20 mouse cellular contexts compared by ENCODE assay signal in genomic region chr11:114043530-114043929, GRCm38 (mm10). TPM values are rescaled to one million over a fixed set of nuclear protein-coding genes. Genes with fewer than 3 reads are reported as not detected.
DNase-seq lines count a peak whose midpoint lies in the region; ATAC-seq lines count a peak whose summit lies in the region.
"Had no signal": no experiment of that assay in that cellular context is flagged by ENCODE, and none has a peak within 500 bp of the region (broad histone marks: within the 10 kb centered on the region; RNA-seq: fewer than 3 reads in every experiment).

No protein-coding gene starts in this region.

- H3K36me3 ChIP-seq in forebrain, embryonic 10.5 days (replicated peaks), result 0 out of 2 replicates have a peak, but pooled peaks cover 3% of the 10 kb centered on the region
- no peaks in the 10 kb centered on the region for H3K36me3 ChIP-seq in forebrain, embryonic 13.5 days (ENCODE audit: poor library complexity, severe bottlenecking)
- H3K36me3 ChIP-seq in hindbrain, embryonic 16.5 days (ENCODE audit: control insufficient read depth, insufficient read depth, low read length), result no peaks in the 10 kb centered on the region
- no peaks in the 10 kb centered on the region for H3K36me3 ChIP-seq in hindbrain, embryonic 12.5 days
- H3K36me3 ChIP-seq: embryonic facial prominence, embryonic 15.5 days; neural tube, embryonic 13.5 days had no signal

- H3K4me3 ChIP-seq in forebrain, embryonic 10.5 days, result no peak overlapping the region
- no peak overlapping the region for H3K4me3 ChIP-seq in forebrain, embryonic 13.5 days
- no peak overlapping the region for H3K4me3 ChIP-seq in hindbrain, embryonic 16.5 days (ENCODE audit: low read length)
- H3K4me3 ChIP-seq in hindbrain, embryonic 12.5 days, result no peak overlapping the region
- H3K4me3 ChIP-seq: embryonic facial prominence, embryonic 15.5 days; midbrain, embryonic 10.5 days; neural tube, embryonic 13.5 days had no signal

- peaks cover 46% of the 10 kb centered on the region for H3K4me1 ChIP-seq in forebrain, embryonic 10.5 days
- peaks cover 24% of the 10 kb centered on the region for H3K4me1 ChIP-seq in forebrain, embryonic 13.5 days
- peaks cover 9% of the 10 kb centered on the region for H3K4me1 ChIP-seq in hindbrain, embryonic 16.5 days (ENCODE audit: control insufficient read depth, insufficient read depth, low read depth, low read length)
- peaks cover 51% of the 10 kb centered on the region for H3K4me1 ChIP-seq in hindbrain, embryonic 12.5 days

- no peak overlapping the region for H3K9ac ChIP-seq in forebrain, embryonic 13.5 days
- no peak overlapping the region for H3K9ac ChIP-seq in hindbrain, embryonic 16.5 days (ENCODE audit: low read depth, low read length)
- no peak overlapping the region for H3K9ac ChIP-seq in hindbrain, embryonic 12.5 days
- H3K9ac ChIP-seq: embryonic facial prominence, embryonic 15.5 days had no signal

- no peak for ATAC-seq in forebrain, embryonic 13.5 days
- ATAC-seq in hindbrain, embryonic 16.5 days, result peak; percentile 38; the same call in 1 of the 2 replicates
- ATAC-seq in hindbrain, embryonic 12.5 days (ENCODE audit: low FRiP score), result no peak

- H3K9me3 ChIP-seq in forebrain, embryonic 10.5 days, result peaks cover 9% of the 10 kb centered on the region; the same call in 1 of the 2 replicates
- no peaks in the 10 kb centered on the region; the same call in 1 of the 2 replicates for H3K9me3 ChIP-seq in forebrain, embryonic 13.5 days (replicated peaks)
- no peaks in the 10 kb centered on the region; the same call in 1 of the 2 replicates for H3K9me3 ChIP-seq in hindbrain, embryonic 16.5 days (ENCODE audit: control insufficient read depth, low read length)
- no peaks in the 10 kb centered on the region; the same call in 1 of the 2 replicates for H3K9me3 ChIP-seq in hindbrain, embryonic 12.5 days (replicated peaks)
- H3K9me3 ChIP-seq: embryonic facial prominence, embryonic 15.5 days; midbrain, embryonic 10.5 days had no signal

- no peak overlapping the region for H3K4me2 ChIP-seq in forebrain, embryonic 13.5 days
- no peak overlapping the region for H3K4me2 ChIP-seq in hindbrain, embryonic 16.5 days (ENCODE audit: low read length)
- no peak overlapping the region for H3K4me2 ChIP-seq in hindbrain, embryonic 12.5 days (replicated peaks)
- H3K4me2 ChIP-seq: embryonic facial prominence, embryonic 15.5 days; heart, embryonic 11.5 days; neural tube, embryonic 13.5 days had no signal

- H3K27me3 ChIP-seq in forebrain, embryonic 10.5 days (ENCODE audit: poor library complexity, severe bottlenecking), result peaks cover 4% of the 10 kb centered on the region; the same call in 1 of the 2 replicates
- H3K27me3 ChIP-seq in forebrain, embryonic 13.5 days, result no peaks in the 10 kb centered on the region
- no peaks in the 10 kb centered on the region for H3K27me3 ChIP-seq in hindbrain, embryonic 16.5 days (replicated peaks; ENCODE audit: control insufficient read depth, insufficient read depth, low read length)
- no peaks in the 10 kb centered on the region for H3K27me3 ChIP-seq in hindbrain, embryonic 12.5 days
- H3K27me3 ChIP-seq: embryonic facial prominence, embryonic 15.5 days; neural tube, embryonic 13.5 days had no signal

- peak overlapping the region; percentile 56 for H3K27ac ChIP-seq in forebrain, embryonic 10.5 days
- no peak overlapping the region for H3K27ac ChIP-seq in forebrain, embryonic 13.5 days
- H3K27ac ChIP-seq in hindbrain, embryonic 16.5 days (ENCODE audit: low read depth, low read length), result no peak overlapping the region
- no peak overlapping the region for H3K27ac ChIP-seq in hindbrain, embryonic 12.5 days
- H3K27ac ChIP-seq: embryonic facial prominence, embryonic 15.5 days had no signal

- no peak for DNase-seq in forebrain, embryonic 10.5 days (ENCODE audit: extremely low spot score, low spot score)
- DNase-seq in brain, adult 2 months (ENCODE audit: low read depth, low spot score), result peak; percentile 79
- DNase-seq in cerebellum, postnatal 14 days, result peak; percentile 48 to 49
- no peak for DNase-seq in kidney, postnatal 14 days
- DNase-seq: adrenal gland, adult 8-10 months; gastrocnemius, postnatal 25 days; heart, postnatal 14 days; kidney, adult 8-10 months; layer of hippocampus, postnatal 36 days; lung, adult 18-20 months; lung, postnatal 4 days; right cerebral cortex, postnatal 4 days; thymus, postnatal 4 days had no signal

- WGBS in forebrain, embryonic 10.5 days, result 79% methylated on average over 7 of the region's 7 CpGs
- 65% methylated on average over 7 of the region's 7 CpGs for WGBS in forebrain, embryonic 13.5 days
- WGBS in hindbrain, embryonic 16.5 days, result 49% methylated on average over 6 of the region's 7 CpGs
- WGBS in hindbrain, embryonic 12.5 days, result 56% methylated on average over 7 of the region's 7 CpGs

RNA-seq across cellular contexts. Expression of gene Sdk2, which starts 23.3 kb away (rescaled TPM):
- 0.87 and 1.5 TPM in 2 replicates for polyA plus RNA-seq in forebrain, embryonic 10.5 days (2016; fragmentation: Nextera tagmentation; extraction: Ambion mirVana)
- polyA plus RNA-seq in forebrain, embryonic 13.5 days (2015; fragmentation: Nextera tagmentation; extraction: Ambion mirVana), result 1.6 and 1.8 TPM in 2 replicates
- polyA plus RNA-seq in hindbrain, embryonic 16.5 days (2015; fragmentation: Nextera tagmentation; extraction: Ambion mirVana), result 3.3 and 3.6 TPM in 2 replicates
- 6.4 and 7.1 TPM in 2 replicates for polyA plus RNA-seq in hindbrain, embryonic 12.5 days (2016; fragmentation: Nextera tagmentation; extraction: Ambion mirVana)

Comparison
In these comparisons a context has a peak if more than half of its experiments do, and no peak if none do; other contexts are left out.
1. DNase-seq: peak in brain, adult 2 months (single experiment) and cerebellum, postnatal 14 days (2 of 2); none in forebrain, embryonic 10.5 days (single experiment) and kidney, postnatal 14 days (single experiment).